Mouse (Mus musculus): ENCODE data around the gene Hmgb3. TPM values are rescaled to one million over a fixed set of nuclear protein-coding genes. Genes with fewer than 3 reads are reported as not detected.

Hmgb3 gene
- total and polyA plus RNA-seq, 3 experiments = 94.7 to 204 (median 187) TPM

DNA sequence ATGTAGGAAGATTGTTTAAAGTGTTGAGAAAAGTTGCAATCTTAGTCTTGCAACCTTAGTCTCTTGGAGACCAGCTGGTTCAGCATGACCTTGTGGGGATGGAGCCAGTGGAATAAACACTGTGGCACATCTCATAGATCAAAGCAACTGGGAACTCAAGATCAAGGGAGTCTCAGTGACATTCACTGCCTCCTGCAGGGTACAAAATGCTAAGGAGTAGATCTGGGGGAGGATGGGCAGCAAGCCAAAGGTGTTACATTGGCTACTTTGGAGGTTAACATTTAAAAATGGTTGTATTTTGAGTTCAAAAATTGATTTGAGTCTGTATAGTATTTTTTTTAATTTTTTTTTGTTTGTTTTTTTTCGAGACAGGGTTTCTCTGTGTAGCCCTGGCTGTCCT, 33.5 kb downstream of the Hmgb3 start:
- DNase-seq = peak; percentile 10

- peak; percentile 63 for DNase-seq
These were observed 45.4 kb downstream of the Hmgb3 start for GRCm38 (mm10) chrX:71601052-71601611.

Small RNA genes within 50 kb of the gene (microRNA-seq; reads per million reads assigned to microRNA genes)
- 0 reads per million in 2 experiments for gene Gm23945

Other genes starting within 250 kb of the Hmgb3 start
- gene Mtmr1, start 191.2 kb upstream of the Hmgb3 start, total RNA-seq (2021) = 10 to 100 TPM; 25.8 to 31.6 TPM
- gene Mtmr1, start 191.2 kb upstream of the Hmgb3 start, polyA plus RNA-seq (2012; rRNA removed) = 4.8 and 7.4 TPM in 2 replicates
- gene Cd99l2, start 63.1 kb upstream of the Hmgb3 start, total RNA-seq (2021) = 100 to 1,000 TPM in 1 of 2 experiments, 10 to 100 TPM in 1; 78.0 to 110 TPM
- gene Cd99l2, start 63.1 kb upstream of the Hmgb3 start, polyA plus RNA-seq (2012; rRNA removed) = 18.7 and 21.4 TPM in 2 replicates
- not detected for gene Gpr50, start 107.7 kb downstream of the Hmgb3 start, total RNA-seq (2021)
- not detected in 2 replicates for gene Gpr50, start 107.7 kb downstream of the Hmgb3 start, polyA plus RNA-seq (2012; rRNA removed)